Mouse (Mus musculus): ENCODE measurements around the gene 1500009C09Rik.

Gene 1500009C09Rik

DNA sequence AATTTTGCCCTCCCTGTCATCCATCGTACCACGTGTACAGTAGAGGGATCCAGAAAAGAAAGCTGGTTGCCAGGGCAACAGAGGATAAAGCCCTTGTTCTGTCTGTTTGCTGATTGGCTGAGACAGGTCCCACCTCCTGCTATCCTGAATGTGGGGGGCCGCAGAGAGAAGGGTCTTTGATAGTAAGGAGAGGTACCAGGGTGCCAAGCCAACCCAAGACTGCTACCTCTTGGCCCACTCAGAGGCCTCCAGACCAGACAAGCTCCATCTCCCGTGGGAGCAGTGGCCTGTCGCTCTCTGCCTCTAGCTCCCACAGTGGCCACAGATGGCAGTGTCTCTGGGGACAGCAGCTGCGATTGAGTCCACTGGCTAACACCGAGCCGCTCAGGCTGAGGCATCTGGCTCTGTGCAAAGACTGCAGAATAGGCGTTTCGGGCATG, 3.8 kb downstream of the 1500009C09Rik start:
- DNase-seq, result peak; percentile 74

DNA sequence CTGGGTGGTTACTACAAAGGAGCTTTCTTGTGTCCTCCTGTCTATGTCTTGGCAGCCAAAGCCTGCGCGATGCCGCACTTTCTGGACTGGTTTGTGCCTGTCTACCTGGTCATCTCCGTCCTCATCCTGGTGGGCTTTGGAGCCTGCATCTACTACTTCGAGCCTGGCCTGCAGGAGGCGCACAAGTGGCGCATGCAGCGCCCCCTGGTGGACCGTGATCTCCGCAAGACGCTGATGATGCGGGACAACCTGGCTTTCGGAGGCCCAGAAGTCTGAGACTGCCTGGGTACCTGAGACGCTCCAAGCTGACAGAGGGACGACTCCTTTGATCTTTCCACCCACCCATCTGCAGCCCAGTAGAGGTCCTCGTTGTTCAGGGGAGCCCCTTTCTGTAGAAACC, 7.3 kb downstream of the 1500009C09Rik start:
- peak; percentile 72 for DNase-seq

DNA sequence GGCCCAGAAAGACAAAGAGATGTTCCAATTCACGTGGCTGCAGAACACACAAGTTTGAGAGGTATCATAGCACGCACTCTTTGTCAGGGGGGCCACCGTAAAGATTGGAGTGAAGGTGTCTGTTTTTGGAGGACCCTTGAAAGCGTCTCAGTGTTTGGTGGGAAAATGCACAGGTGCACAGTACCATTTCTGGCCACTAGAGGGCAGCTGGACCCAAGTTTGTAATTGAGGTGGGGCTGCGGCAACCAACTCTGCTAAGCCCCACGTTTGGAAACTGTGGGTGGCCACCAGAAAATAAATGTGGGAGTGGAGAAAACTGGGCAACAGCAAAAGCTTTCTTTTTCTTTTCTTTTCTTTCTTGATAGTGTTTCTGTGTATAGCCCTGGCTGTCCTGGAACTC, 14.2 kb downstream of the 1500009C09Rik start:
- DNase-seq, result peak; percentile 81

DNA sequence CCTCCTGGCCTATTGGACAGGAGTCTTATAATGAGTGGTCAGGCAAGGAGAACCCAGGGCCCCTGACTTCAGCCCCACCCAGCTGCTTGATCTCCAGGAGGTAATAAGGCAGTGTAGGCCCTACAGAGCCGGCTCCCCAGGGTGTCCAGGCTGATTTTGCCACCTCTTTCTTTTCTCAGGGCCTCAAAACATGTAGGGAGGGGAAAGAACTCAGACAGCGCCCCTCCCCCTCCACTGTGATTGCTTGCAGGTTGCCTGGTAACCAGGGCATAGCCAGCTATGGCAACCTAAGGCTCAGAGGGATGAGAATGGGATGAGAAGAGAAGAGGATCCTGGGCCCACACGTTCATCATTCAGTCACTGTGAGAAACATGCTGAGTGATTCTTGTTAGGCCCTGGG, 16.0 kb downstream of the 1500009C09Rik start:
- no peak for DNase-seq

DNA sequence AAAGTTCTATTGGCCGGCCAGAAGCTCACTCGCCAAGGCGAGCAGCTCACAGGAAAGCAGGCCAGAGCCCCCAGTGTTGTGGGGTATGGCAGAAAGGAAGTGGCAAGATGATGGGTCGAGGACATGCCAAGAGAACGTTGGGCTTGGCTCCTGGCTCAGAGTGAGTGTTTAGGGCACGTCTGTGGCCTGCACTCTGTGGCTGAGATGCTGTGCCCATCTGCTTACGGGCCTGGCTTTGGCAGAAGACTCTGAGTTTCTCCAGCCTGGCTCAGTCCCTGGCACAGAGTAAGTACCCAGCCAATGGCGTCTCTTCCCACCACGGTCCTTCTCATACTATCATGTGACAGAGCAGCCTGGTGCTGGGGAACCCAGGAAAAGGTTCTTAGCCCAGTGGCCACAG, 16.6 kb downstream of the 1500009C09Rik start:
- peak; percentile 59 for DNase-seq

DNA sequence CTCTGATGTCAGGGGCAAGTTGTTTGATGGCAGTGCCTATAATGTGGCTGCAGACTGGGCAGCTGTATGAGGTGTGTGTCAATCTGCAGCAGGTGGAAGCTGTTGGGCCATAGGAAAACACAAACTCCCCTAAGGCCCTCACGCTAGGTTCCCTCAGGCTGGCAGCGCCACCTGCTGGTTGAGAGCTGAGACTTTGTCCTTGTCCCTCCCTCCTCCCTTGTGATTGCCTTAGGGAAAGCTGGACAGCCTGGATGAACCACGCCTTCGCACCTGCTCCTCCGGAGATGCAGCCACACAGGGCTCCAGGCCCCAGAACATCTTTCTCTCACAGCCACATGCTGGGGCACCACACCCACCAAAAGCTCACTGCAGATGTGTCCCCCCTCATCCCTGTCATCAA, 19.0 kb downstream of the 1500009C09Rik start:
- peak; percentile 83 for DNase-seq

DNA sequence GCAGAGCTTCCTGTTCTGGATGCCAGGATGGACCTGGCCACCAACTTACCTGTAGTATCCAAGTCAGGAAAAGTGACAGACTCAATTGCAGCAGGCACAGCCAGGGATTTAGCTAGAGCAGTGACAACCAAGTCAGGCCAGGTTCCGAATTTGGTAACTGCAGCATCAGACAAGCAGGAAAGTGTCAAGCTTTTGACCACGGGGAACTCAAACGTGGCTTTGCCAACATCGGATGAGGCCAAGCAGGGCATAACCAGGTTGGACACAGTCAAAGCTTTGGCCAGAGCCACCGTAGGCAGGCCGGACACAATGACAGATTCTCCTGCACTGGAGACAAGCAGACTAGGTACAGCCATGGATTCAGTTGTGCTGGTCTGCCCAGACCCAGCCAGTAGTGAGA, 20.1 kb downstream of the 1500009C09Rik start:
- DNase-seq, result no peak

DNA sequence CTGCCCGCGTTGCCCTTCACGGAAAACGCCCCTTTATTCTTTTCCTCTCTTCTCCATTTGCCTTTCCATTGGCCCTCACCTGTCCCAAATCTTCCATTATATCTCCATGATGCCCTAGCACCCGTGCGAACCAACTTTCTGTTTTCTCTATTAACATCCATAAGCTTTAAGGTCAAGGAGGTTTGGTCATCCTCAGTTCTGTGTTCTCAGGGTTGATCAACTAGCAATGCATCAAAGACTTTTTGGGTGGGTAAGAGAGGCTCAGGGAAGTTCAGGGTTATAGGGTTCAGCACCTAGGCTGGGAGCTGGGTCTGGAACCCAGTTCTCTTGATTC, 22.4 kb downstream of the 1500009C09Rik start, which contains the start of gene Sept3:
Sept3 (plus strand) TSS at position 301 of the 334 bp plus-strand sequence.
- DNase-seq, result no peak

DNA sequence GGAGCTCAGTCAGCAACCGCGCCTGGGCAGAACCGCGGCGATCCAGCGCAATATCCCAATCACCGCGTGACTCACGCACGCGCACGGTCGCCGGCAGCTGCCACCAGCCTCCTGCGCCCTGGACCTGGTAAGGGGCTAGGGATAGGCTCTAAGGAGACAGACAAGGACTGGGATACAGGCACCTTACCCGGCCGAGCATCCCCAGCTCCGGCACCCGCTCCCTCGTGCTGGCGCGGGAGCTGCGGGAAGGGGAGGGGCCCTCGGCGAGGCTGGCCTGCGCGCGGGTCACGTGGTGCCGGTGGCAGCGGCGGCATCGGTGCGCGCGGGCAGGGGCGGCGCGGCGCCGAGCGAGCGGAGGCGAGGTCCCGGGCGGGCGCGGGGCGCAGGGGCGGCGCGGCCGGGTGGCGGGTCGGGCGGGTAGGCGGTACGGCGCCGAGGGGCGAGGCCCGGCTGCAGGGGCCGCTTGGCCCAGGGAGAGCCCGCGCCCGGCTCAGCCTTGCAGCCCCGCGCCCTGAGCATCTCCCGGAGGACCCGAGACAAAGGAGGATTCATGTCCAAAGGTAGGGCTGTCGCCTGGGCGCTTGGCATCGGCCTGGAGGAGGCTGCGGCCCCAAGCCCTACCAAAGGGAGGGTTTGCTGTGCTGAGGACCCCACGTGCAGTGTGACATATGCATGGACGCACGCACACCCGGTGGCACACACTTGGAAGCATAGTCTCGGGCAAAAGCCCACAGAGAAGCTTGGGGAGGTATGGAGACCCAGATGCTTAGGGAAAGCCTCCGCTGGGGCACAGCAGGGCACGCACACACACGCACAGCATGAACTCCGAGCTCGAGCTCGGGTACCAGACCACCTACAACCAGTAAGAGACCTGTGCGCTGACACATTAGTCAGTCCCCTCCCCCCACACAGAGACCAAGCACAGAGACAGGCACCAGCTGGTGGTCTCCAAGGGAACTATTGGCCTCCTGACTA, 23.0 kb downstream of the 1500009C09Rik start:
- peak; percentile 85 for DNase-seq

DNA sequence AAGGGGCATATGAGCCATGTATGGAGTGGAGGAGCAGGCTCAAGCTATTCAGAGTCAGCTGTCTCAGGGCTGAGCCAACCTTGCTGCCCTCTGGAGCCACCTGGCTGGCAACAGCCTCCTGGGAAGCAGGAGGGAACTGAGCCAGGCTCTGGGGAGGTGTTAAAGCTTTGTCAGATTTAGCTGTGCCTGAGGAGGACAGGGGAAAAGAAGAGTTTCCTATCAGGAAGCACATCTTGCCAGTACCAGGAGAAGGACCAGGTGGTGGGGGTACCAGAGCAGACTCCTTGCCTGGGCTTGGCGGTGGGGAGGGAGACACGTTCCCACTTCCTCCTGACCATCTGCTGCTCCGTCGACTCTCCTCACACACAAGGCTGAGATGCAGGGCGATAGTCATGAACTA, 25.4 kb downstream of the 1500009C09Rik start:
- DNase-seq, result peak; percentile 84

DNA sequence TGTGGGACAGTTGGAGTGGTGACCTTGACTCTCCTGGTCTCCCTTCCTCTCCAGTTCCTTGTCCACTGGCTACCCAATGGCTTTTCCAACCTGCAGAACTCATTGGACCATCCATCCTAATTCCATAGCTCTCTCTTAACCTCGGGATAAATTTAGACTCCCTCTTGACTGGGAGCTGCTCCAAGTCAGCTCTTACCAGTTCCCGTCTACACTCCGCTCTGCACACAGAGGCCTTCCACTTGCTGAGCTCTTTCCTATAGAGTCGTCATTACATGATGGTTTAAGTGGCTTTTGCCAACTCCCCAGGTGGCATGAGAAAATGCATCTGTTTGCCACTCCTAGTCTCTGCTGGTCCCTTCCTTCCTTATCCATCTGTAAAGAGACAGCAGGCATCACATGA, 28.4 kb downstream of the 1500009C09Rik start:
- DNase-seq, result no peak

DNA sequence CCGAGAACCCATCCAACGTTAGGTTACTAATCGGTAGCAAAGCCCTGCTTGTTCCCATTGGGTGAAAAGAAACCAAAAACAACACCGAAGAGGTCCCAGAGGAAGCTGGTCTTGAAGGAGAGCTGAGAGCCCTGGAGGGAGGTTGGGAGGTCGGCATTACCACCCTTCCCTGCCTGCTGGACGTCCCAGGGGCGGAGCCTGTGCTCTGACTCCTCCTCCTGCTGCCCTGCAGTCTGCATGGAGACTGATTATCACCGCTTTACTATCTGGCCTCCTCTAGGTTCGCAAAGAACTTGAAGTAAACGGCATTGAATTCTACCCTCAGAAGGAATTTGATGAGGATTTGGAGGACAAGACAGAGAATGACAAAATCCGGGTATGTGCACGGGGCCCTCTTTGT, 34.0 kb downstream of the 1500009C09Rik start:
- DNase-seq, result no peak

DNA sequence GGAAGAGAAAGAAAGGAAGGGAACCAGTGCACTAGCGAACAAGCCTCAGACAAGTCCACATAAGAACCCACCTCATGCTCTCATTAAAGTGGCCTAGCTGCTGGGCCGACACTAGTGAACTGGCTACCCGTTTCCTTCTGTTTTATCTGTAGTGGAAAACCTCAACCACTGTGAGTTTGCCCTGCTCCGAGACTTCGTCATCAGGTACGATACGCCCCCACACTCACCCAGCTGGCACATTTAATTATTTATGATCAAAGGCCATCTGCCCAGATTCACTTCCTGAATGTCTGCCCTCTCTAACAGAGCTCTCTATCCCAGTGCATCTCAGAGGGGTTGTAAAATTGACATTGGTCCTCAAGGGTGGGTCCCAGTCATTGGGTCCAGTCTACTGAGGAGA, 38.1 kb downstream of the 1500009C09Rik start:
- no peak for DNase-seq

DNA sequence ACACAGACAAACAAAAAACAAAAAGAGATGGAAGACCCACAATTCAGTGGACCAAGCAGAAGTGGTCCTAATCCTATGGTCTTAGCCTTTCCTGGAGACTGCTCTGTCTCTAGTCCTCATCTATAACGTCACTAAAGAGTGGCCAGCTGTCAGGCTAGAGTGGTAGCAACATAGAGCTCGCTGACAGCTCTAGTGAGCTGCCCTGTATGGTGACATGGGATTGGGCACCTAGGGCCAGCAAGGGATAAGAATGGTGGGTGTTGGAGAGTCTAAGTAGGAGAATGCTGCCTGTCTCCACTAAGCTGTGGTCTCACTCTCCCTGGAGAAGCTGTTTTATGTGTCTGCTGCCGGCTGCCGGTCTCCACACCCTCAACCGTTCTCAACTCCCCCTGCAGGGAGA, 40.7 kb downstream of the 1500009C09Rik start:
- no peak for DNase-seq

DNA sequence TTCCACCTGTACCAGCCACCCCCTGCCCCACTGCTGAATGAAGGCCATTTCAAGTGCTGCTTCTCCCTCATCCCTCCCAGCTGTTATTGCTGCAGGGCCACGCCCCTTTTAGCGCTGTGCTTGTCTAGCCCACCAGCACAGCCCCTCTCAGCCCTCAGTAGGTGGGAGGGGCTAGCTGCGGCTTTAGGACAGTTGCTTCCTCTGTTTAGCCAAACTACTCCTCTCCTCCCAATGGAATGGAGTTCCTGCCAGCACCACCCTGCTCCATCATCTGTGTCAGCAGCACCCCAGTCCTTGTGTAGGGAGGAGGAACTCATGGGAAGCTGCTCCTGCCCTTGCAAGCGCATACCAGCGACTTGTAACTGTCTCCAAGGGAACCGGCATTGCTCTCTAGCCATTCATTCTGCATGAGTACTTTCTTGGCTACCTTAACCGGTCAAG, 41.1 kb downstream of the 1500009C09Rik start:
- no peak for DNase-seq

DNA sequence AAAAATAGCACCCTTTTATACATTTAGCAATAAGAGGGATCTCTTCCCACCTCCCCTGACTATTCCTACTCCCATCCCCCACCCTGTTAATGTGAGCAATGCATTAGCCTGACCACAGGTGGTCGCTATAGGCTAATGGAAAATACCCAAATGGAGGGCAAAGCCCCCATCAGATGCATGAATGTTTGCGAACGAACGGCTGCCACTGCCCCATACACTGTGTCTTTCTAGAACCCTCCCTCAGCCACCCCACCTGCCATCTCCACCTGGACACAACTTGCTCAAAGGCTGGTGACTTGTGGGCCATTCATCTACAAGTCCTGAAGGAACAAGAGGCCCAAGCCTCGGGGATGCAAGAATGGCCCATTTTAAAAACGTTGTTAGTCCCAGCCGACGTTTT, 41.9 kb downstream of the 1500009C09Rik start:
- no peak for DNase-seq

DNA sequence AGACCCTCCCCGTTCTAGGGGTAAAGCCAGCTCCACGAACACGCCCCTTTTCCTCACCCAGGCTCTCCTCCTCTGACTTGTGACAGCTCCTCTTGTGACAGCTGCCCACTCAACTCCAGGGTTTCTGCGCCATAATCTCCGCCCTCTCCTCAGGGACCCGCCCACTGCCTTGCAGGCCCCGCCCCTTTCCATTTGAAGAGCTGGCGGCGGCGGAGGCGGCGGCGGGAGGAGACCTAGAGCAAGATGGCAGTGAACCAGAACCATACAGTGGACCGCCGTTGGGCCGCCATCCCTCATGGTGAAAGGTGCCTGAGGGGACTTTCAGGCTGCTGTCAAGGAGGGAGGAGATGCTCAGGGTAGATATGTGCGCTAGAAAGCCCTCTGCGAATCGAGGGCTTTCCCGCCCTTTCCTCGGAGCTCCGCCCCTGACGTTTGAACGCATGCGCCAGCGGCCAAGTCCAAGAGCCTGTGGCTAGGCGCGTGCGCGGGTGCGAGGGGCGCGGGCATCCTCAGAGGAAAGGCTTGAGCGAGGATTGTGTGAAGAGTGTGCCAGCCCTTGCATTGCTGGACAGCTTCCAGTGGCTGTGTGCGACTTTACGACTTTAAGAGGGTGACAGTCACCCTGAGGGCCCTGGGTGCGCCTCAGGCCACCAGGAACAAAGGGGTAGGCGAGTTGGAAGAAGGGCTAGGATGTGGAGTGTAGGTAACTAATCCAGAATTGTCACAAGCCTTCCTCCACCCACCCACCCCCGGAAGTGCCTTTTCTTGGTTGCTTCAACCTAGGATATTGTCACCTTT, 46.8 kb downstream of the 1500009C09Rik start, which contains the start of gene Wbp2nl:
Wbp2nl (plus strand) TSS at position 191 of the 798 bp plus-strand sequence.
- no peak for DNase-seq

DNA sequence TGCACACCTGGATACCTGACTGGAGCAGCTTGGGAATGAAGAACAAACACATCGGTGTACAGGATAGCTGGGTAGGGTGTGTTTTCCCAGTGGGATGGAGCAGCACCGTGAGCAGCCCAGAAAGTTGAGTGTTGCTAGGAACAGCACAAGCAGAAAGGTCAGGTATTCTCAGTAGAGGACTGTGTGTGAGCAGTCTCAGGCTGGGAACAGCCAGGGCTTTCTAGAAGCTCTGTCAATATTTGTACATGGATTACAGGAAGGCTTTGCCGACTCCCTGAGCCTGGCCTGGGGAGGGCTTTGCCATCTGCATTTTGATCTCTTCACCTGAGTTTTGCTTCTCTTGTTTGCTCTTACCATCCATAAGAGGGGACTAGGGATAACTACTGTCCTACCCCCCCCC, 54.9 kb downstream of the 1500009C09Rik start:
- no peak for DNase-seq

DNA sequence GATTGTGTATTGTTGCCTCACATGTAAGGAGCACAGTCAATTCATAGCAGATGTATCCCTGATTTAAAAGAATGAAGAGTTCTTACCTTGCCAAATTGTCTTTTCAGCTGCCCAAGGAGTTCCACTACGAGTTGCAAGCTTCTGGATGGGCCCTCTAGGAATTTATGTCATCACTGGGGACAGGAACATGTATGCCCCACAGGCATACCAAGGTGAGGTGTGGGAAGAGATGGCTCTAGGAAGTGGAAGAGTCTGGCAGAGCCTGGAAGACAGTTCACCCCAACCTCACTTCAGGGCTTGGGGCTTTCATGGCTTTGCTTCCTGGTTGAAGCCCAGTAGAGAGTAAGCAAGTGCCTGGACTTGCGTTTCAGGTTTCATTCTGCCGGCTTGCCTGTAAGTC, 56.2 kb downstream of the 1500009C09Rik start:
- DNase-seq, result no peak

Data from cerebellum, adult 8-10 months (tissue).